In genomic region chr9:49798806-49799205, GRCm38 (mm10) we compare ENCODE assay signal across 8 mouse cellular contexts. TPM values are rescaled to one million over a fixed set of nuclear protein-coding genes. Genes with fewer than 3 reads are reported as not detected.
DNase-seq lines count a peak whose midpoint lies in the region; ATAC-seq lines count a peak whose summit lies in the region.

Gene Ncam1 (minus strand): TSS chr9:49798925.

- peak; percentile 99 for DNase-seq in R1 (ENCODE audit: low read depth, low spot score)
- peak; percentile 96 for DNase-seq in cerebellum, adult 9-10 months
- peak; percentile 95 to 99 for DNase-seq in frontal cortex, adult 2 months (ENCODE audit: extremely low spot score in 1 of 2, low spot score in 1 of 2)
- peak; percentile 96 to 98 for DNase-seq in layer of hippocampus, adult 8-10 months (ENCODE audit: low spot score in 2 of 2)
- DNase-seq in lung, adult 18-20 months = peak; percentile 32 to 33
- DNase-seq in ovary, adult 18-20 months (ENCODE audit: low spot score) = peak; percentile 70
- DNase-seq in thymus, postnatal 4 days = peak; percentile 95

- peak; percentile 43 to 48 for ATAC-seq in hematopoietic stem cell, adult 5-6 weeks (replicated peaks in 1 of 2; ENCODE audit: insufficient read depth in 1 of 2, low FRiP score in 2 of 2, low TSS enrichment in 1 of 2, low read depth in 1 of 2, poor library complexity in 2 of 2, severe bottlenecking in 2 of 2)

RNA-seq across cellular contexts. Expression of gene Ncam1, which starts in this region (rescaled TPM):
- polyA plus RNA-seq in frontal cortex, adult 2 months (2012; rRNA removed) = 141 and 148 TPM in 2 replicates
- 2.2 and 4.5 TPM in 2 replicates for total RNA-seq in hematopoietic stem cell, adult 5-6 weeks (2017)
- total RNA-seq in layer of hippocampus, adult 8-10 months (2022) = 100 to 1,000 TPM; 308 to 320 (median 317) TPM

Comparison
In these comparisons a context has a peak if more than half of its experiments do, and no peak if none do; other contexts are left out.
1. Peak in every context shown above with its lines: DNase-seq and ATAC-seq.
2. RNA of gene Ncam1 (total RNA-seq): 308 to 320 TPM in layer of hippocampus, adult 8-10 months; 2.2 to 4.5 TPM in hematopoietic stem cell, adult 5-6 weeks; every median in the first group is over 10 times any median in the second.
3. DNase-seq: peak in every context shown above with its lines; median percentile 99 in R1; 97 in frontal cortex, adult 2 months; 97 in layer of hippocampus, adult 8-10 months; 96 in cerebellum, adult 9-10 months; 95 in thymus, postnatal 4 days; 70 in ovary, adult 18-20 months; 32 in lung, adult 18-20 months.